Mouse (Mus musculus): ENCODE data around the gene Pbx1.

The Pbx1 gene

DNA sequence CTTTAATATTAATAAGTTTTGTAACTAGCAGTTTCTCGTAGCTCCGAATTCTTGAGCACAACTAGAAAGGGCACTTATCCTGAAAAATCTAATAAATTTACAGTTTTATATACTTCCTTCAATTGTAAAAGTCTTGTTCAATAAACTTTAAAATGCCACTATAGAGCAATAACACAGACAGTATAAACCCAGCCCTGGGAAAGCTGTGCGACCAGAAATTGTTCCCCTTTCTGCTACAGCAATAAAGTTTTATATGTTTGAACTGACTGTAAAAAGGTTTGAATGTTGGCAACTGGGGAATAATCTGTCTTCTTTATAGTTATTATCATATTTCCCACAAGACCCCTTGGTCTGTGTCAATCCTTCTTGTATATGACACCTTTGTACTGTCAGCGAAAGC, 136.3 kb downstream of the Pbx1 start:
- DNase-seq = no peak

- DNase-seq = no peak
Observed at GRCm38 (mm10) chr1:168293673-168294072, 138.4 kb downstream of the Pbx1 start.

DNA sequence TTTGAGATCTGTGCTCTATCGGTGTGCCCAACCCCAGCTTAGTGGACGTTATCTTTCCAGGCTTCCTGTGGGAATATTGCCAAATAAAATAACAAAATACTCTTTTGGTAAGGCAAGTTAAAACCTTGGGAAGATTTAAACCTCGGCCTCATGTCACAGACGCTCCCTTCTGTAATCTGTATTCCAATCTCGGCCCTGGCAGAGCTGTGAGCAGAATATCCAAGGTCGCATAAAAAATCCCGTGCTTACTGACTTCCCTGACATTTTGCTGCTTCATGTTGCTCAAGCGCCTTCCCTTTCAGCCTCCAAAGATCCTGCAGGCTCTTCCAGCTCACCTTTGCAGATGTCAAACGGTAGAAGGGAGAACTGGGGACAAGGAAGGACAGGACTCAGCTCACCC, 140.0 kb downstream of the Pbx1 start:
- DNase-seq = no peak

- no peak for DNase-seq
Observed at GRCm38 (mm10) chr1:168291643-168292040, 140.4 kb downstream of the Pbx1 start.

DNA sequence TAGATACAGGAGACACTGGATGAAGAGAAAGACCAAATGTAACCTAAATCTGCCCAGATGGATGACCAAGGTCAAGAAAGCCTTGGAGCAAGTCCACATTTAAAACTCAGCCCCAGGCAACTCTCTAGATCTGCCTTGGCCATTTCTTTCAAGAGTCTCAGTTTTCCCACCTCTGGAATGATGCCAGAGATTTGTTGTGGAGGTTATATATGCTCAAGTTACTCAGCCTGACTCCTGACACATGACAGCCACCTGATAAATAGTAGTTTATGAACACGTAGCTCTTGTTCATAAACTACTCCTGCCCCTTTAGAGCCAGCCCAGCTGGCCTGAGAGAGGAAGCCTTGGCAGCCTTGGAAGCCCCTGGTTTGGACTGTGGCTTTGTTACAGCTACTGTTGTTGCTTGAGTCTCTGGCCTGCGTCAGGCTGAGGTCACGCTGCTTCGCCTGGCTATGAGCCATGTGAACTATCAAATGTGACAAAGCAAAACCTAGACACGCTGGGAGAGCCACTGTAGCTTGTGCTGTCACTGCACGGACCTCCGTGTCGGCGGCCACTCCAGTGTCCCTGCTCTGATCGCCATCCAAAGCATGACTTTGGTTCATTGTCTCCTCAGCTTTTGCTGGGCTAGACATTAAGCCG, 140.9 kb downstream of the Pbx1 start:
- DNase-seq = peak; percentile 45 to 56

DNA sequence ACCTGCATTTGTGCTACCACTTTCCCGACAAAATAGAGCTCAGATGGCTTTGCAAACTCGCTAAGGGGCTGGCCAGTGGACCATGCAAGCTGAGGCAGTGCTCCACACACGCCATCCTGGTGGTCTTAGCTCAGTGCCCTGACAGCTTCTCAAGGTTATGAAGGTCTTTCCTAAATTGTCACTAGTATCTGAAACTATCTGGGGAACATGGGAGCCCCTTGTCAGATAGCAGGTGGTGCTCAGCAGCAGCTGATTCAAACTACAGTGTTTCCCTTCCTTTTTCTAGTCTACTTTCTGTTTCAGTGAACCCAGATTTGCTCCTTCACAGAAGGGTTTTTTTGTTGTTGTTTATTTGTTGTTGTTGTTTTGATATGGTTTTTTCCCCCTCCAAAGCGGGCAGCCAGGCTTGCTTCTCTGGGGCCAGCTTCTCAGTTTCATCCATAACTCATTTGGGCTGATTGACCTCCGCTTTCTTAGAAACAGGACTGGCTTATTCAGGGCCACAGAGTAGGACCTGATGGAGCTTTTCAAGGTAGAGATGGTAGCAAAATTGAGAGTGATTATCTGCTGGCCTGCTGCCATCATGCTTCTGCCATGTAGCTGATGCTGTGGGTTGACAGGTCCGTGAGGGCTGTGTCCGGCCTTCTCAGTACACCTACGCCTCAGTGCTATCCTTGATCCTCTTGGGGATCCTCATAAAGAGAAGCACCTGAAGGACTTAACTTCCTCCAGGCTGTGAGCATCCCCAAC, 141.7 kb downstream of the Pbx1 start:
- peak in 1 of 2 experiments; percentile 50 for DNase-seq

GRCm38 (mm10) chr1:168288891-168289545, 143.1 kb downstream of the Pbx1 start:
- DNase-seq = peak; percentile 47 to 60

GRCm38 (mm10) chr1:168287843-168288591, 144.1 kb downstream of the Pbx1 start:
- peak; percentile 66 for DNase-seq

DNA sequence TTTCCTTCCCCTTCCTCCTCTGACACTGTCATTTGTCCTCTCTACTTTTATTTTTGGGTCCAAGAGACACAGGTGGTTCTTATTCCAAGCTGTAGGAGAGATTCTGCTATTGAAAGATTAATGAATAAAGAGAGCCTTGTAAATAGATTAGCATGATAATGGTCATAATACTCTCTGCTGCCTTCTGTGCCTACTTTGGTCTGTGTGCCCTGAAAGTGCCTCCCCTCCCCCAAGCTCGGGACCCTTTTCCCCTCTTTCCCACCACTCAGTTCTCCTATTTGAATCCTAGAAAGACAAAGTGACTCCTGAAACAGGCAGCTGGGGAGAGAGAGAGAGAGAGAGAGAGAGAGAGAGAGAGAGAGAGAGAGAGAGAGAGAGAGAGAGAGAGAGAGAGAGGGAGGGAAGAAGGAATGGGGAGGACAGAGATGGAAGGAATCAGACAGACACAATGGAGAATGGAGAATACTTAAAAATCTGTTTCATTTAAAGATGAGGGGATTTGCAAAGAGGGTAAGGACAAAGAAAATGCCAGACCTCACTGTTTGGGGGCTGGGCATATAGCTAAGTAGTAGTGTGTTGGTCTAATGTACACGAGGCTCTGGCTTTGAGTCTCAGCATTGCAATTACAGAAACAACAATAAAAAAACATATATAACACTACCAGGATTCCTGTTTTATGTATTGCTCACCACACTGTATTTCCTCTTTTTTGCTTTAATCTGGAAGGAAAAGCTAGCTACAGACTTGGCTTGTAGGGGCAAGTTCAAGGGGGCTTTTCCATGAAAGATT, 145.0 kb downstream of the Pbx1 start:
- no peak for DNase-seq

- no peak for DNase-seq
Observed at GRCm38 (mm10) chr1:168284566-168285141, 147.4 kb downstream of the Pbx1 start.

DNA sequence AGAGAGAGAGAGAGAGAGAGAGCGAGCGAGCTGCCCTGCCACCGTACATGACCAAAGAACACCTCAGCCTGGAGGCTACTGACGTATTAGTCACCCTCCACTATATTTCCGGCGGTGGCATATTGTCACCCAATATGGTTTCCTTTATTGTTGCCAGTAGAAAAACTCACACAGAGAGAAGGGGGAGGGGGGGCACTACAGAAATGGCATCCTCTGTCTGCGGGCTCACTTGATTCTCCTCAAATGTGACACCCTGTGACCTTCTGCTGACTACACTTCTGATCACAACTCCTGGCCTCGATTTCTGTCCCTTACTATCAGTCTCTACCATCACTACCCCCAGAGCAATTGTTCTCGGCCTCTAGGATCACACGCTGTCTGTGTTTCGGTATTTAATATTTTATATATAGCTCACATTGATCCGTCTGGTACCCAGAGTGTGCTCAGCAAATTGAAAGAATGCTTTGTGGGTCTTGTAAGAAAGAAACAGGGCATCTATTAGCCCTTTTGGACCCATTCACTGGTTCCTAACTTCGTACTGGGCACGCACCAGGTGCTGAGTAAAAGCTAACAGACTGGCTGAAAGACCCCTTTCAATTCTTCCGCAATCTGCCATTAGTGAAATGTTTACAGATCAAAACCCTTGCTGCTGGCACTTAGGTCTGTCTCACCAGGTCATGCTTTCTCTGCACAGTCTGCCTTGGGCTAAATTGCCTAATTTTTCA, 148.1 kb downstream of the Pbx1 start:
- DNase-seq = peak; percentile 42 to 65

DNA sequence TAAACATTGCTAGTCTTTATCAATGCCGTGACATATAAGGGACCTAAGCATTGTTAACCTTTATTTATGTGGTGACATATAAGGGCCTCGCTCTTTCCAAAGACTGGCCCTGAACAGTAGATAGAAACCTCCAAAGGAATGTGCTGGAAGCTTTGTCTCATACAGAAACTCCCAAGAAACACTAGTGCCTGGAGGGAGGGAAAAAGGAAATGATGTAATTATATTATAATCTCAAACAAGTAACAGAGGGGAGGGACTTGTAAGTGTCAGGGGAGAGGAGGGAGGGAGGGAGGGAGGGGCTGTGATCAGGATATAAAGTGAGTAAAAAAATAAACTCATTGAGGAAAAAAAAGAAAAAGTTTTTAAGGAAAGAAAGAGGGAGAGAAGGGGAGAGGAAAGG, 148.6 kb downstream of the Pbx1 start:
- no peak for DNase-seq

- DNase-seq = no peak
Observed at GRCm38 (mm10) chr1:168275678-168276077, 156.4 kb downstream of the Pbx1 start.

DNA sequence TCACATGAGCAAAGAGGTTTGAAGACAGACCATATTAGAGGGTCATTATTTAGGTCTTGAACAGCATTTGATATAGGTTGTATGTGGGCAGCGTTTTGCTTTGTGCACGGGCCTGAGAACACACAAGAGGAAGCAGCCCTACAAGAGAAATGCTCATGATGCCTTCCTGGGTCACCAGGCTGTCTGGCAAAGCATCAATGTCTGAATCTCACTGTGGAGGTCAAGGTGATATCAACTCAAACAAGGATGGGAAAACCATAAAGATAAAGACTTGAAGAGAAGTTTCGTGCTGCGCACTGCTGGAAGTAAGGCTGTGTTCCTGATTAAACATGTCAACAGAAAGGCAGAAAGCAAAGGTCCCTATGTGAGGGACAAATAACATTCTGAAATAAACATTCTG, 157.8 kb downstream of the Pbx1 start:
- no peak for DNase-seq

GRCm38 (mm10) chr1:168272091-168272490, 160.0 kb downstream of the Pbx1 start:
- DNase-seq = peak in 1 of 2 experiments; percentile 23

GRCm38 (mm10) chr1:168271207-168271606, 160.9 kb downstream of the Pbx1 start:
- no peak for DNase-seq

DNA sequence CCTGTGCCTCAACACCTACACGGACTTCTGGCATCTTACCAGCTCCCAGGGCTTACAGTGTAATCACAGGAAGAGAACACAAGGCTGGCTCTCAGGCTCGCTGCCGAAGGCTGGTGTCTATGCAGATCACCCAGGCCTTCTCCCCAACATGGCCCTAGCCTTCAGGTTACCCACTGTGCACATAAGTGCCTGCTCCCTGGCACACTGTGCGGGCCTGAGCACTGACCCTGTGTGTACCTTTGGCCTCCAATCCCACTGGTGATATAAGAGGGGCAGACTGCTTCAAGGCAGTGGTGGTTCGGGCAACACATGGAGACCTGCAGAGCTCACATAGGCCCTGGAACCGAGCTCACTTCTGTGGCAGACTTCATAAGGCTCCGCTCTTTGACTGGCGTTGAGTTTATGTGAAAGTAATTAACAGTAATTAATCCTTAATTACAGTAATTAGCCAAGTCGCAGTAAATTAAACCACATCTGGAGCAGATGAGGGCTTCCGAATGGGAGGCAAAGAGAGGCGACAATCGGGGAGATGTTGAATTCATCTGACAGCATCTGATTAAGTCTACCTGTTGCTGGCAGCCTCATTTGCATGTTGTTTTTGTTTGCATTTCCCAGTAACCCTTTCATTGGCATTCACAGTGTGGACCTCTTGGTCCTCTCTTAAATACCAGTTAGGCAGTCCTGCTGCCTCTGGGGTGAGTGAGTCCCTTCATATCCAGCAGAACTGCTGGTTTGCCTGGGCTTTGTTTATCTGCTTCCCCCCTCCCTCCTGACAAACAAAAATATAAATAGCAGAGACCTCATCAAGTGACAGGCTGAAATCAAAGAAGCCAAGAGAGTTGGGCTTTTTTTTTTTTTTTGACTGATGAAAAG, 163.1 kb downstream of the Pbx1 start:
- DNase-seq = peak in 1 of 2 experiments; percentile 57

GRCm38 (mm10) chr1:168268224-168268623, 163.8 kb downstream of the Pbx1 start:
- no peak for DNase-seq

DNA sequence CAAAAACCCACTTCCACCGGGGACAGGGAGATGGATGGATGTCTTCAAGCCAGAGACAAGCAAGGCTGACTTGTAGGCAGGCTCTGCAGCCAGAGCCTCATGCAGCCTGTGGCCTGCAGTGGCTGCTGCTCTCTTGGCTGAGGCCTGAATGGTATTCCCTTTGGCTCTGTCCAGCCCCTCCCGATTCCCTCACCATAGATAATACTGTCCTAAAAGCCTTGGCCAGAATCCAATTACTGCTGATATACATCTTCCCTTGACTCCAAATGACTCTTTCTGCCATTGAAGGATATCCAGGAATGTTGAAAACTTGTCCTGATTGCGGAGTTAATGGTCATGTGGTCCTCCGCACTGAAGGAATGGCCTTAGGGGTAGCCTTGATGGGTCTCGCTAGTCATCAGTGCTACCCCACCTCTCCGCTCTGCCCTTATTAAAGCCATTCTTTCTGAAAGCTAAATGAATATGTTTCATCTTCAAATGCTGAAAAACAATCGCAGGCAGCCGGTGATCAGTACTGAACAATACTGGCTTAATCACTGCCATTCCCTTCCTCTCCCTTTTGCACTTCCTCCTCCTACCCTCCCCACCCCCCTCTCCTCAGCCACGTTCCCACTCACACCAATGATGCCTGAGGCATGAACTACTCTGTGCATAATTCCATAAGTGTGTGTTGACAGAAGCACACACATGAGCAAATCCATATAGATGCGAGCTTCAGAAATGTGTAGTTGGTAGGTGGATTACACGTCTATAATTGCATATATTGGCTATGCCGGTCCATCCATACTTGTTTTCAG, 166.3 kb downstream of the Pbx1 start:
- DNase-seq = no peak

All from cerebellum, postnatal 25 days (tissue).